ENCODE assay signal across 17 mouse cellular contexts in genomic region chr17:47055121-47055520, GRCm38 (mm10). TPM values are rescaled to one million over a fixed set of nuclear protein-coding genes. Genes with fewer than 3 reads are reported as not detected.
DNase-seq lines count a peak whose midpoint lies in the region; ATAC-seq and TF ChIP-seq lines count a peak whose summit lies in the region.
"Had no signal": no experiment of that assay in that cellular context is flagged by ENCODE, and none has a peak within 500 bp of the region (broad histone marks: within the 10 kb centered on the region; RNA-seq: fewer than 3 reads in every experiment).

No protein-coding gene starts in this region.

- TF ChIP-seq POLR2A in kidney, adult 2 months (IDR thresholded peaks at IDR 0.05; ENCODE audit: low read depth, low read length): no peak
- TF ChIP-seq POLR2A in bone marrow, adult 2 months (IDR thresholded peaks at IDR 0.05; ENCODE audit: borderline replicate concordance, control insufficient read depth, low read depth, low read length): no peak

- no peak overlapping the region for H3K4me3 ChIP-seq in heart, embryonic 10.5 days
- H3K4me3 ChIP-seq in kidney, adult 2 months (ENCODE audit: insufficient read depth, low read depth, low read length): no peak overlapping the region
- H3K4me3 ChIP-seq in bone marrow, adult 2 months (replicated peaks; ENCODE audit: control insufficient read depth, low read depth, low read length): no peak overlapping the region
- H3K4me3 ChIP-seq in lung, embryonic 14.5 days (ENCODE audit: low read depth, low read length): no peak overlapping the region
- H3K4me3 ChIP-seq: embryonic facial prominence, embryonic 13.5 days; forebrain, embryonic 13.5 days; liver, embryonic 12.5 days; neural tube, embryonic 12.5 days had no signal

- H3K36me3 ChIP-seq in heart, embryonic 10.5 days: no peaks in the 10 kb centered on the region
- no peaks in the 10 kb centered on the region for H3K36me3 ChIP-seq in kidney, adult 2 months (ENCODE audit: control insufficient read depth, insufficient read depth, low read length)
- no peaks in the 10 kb centered on the region for H3K36me3 ChIP-seq in lung, embryonic 14.5 days (ENCODE audit: insufficient read depth)
- H3K36me3 ChIP-seq: embryonic facial prominence, embryonic 13.5 days; liver, embryonic 12.5 days; neural tube, embryonic 12.5 days had no signal

- peaks cover 3% of the 10 kb centered on the region; the same call in 1 of the 2 replicates for H3K9me3 ChIP-seq in heart, embryonic 10.5 days
- no peaks in the 10 kb centered on the region for H3K9me3 ChIP-seq in lung, embryonic 14.5 days (ENCODE audit: low read depth, low read length)

- no peaks in the 10 kb centered on the region for H3K27me3 ChIP-seq in heart, embryonic 10.5 days (ENCODE audit: insufficient read depth, poor library complexity, severe bottlenecking)
- no peaks in the 10 kb centered on the region for H3K27me3 ChIP-seq in kidney, adult 2 months (replicated peaks; ENCODE audit: control insufficient read depth, insufficient read depth, low read length)
- H3K27me3 ChIP-seq in lung, embryonic 14.5 days (ENCODE audit: insufficient read depth, low read length): no peaks in the 10 kb centered on the region
- H3K27me3 ChIP-seq: embryonic facial prominence, embryonic 13.5 days; forebrain, embryonic 13.5 days; liver, embryonic 12.5 days; neural tube, embryonic 12.5 days; Patski had no signal

- DNase-seq in heart, embryonic 10.5 days (ENCODE audit: low spot score): no peak
- DNase-seq in heart, postnatal 25 days (ENCODE audit: low spot score): no peak
- no peak for DNase-seq in kidney, adult 2 months
- no peak for DNase-seq in kidney, postnatal 36 days
- DNase-seq in lung, embryonic 14.5 days: peak; percentile 67
- no peak for DNase-seq in embryo, embryonic 11 days
- DNase-seq in cerebellum, postnatal 10 days: no peak
- DNase-seq: cerebellum, postnatal 25 days; layer of hippocampus, postnatal 36 days; thymus, postnatal 4 days had no signal

- H3K4me2 ChIP-seq in lung, embryonic 14.5 days: no peak overlapping the region
- H3K4me2 ChIP-seq: embryonic facial prominence, embryonic 13.5 days; forebrain, embryonic 13.5 days; liver, embryonic 12.5 days; neural tube, embryonic 12.5 days had no signal

- no peak for TF ChIP-seq CTCF in kidney, adult 2 months (conservative IDR thresholded peaks at IDR 0.05; ENCODE audit: insufficient read depth, insufficient read length, low read depth, low read length)
- TF ChIP-seq CTCF in bone marrow, adult 2 months (IDR thresholded peaks at IDR 0.05; ENCODE audit: control insufficient read depth, insufficient read depth, low read length): no peak
- TF ChIP-seq CTCF in lung, embryonic 14.5 days (IDR thresholded peaks at IDR 0.05; ENCODE audit: low read depth): no peak

- WGBS in heart, embryonic 10.5 days: 80% methylated on average over 7 of the region's 7 CpGs
- WGBS in kidney, adult 2 months: 79% methylated on average over 7 of the region's 7 CpGs
- 80% methylated on average over 7 of the region's 7 CpGs for WGBS in bone marrow, adult 2 months
- 64% methylated on average over 7 of the region's 7 CpGs for WGBS in lung, embryonic 14.5 days

- peaks cover 3% of the 10 kb centered on the region; the same call in 1 of the 2 replicates for H3K4me1 ChIP-seq in heart, embryonic 10.5 days
- H3K4me1 ChIP-seq in kidney, adult 2 months (ENCODE audit: control insufficient read depth, insufficient read depth, low read length): peaks cover 9% of the 10 kb centered on the region
- H3K4me1 ChIP-seq in bone marrow, adult 2 months (ENCODE audit: control insufficient read depth, insufficient read depth, low read length): no peaks in the 10 kb centered on the region; the same call in 1 of the 2 replicates
- H3K4me1 ChIP-seq in lung, embryonic 14.5 days (ENCODE audit: insufficient read depth): peaks cover 3% of the 10 kb centered on the region; the same call in 1 of the 2 replicates
- H3K4me1 ChIP-seq: forebrain, embryonic 13.5 days; neural tube, embryonic 12.5 days had no signal

- intact Hi-C loops in heart, postnatal 25 days (cut with DNase I): no loop called here

- peak; percentile 35; the same call in 1 of the 2 replicates for ATAC-seq in lung, embryonic 14.5 days (ENCODE audit: insufficient read depth)
- ATAC-seq: forebrain, embryonic 13.5 days; inflammation-experienced regulatory T-cells, adult 6 months; liver, embryonic 12.5 days; Patski had no signal

- 0 out of 2 replicates have a peak overlapping the region, but pooled peaks have one; percentile 3 for H3K27ac ChIP-seq in heart, embryonic 10.5 days
- H3K27ac ChIP-seq in kidney, adult 2 months (ENCODE audit: insufficient read depth, low read depth, low read length): peak overlapping the region; percentile 39; the same call in 1 of the 2 replicates
- H3K27ac ChIP-seq in bone marrow, adult 2 months (ENCODE audit: control insufficient read depth, insufficient read depth, low read depth, low read length, poor library complexity): peak overlapping the region; percentile 20; the same call in 1 of the 2 replicates
- H3K27ac ChIP-seq in lung, embryonic 14.5 days (ENCODE audit: low read depth): peak overlapping the region; percentile 82
- H3K27ac ChIP-seq: embryonic facial prominence, embryonic 13.5 days; forebrain, embryonic 13.5 days; liver, embryonic 12.5 days; neural tube, embryonic 12.5 days had no signal

- H3K9ac ChIP-seq in lung, embryonic 14.5 days: no peak overlapping the region
- H3K9ac ChIP-seq: embryonic facial prominence, embryonic 13.5 days; forebrain, embryonic 13.5 days; liver, embryonic 12.5 days; neural tube, embryonic 12.5 days had no signal

RNA-seq across cellular contexts. Expression of gene Ubr2, which starts 44.8 kb away (rescaled TPM):
- polyA plus RNA-seq in heart, embryonic 10.5 days (2016; fragmentation: Nextera tagmentation; extraction: Ambion mirVana): 17.2 and 17.7 TPM in 2 replicates
- total RNA-seq in heart, postnatal 25 days (2021): 10 to 100 TPM; 65.7 to 73.5 TPM
- polyA plus RNA-seq in kidney, adult 2 months (2012; rRNA removed): 25.3 and 27.2 TPM in 2 replicates
- polyA plus RNA-seq in bone marrow, adult 2 months (2011; ENCODE audit: insufficient read depth, insufficient read length, low replicate concordance, missing spikeins): 21.7 and 49.0 TPM in 2 replicates
- polyA plus RNA-seq in lung, embryonic 14.5 days (2014; fragmentation: Nextera tagmentation; extraction: Ambion mirVana): 26.8 and 28.6 TPM in 2 replicates

Comparison
In these comparisons a context has a peak if more than half of its experiments do, and no peak if none do; other contexts are left out.
1. H3K27ac ChIP-seq: peak in every context shown above with its lines; median percentile 82 in lung, embryonic 14.5 days; 39 in kidney, adult 2 months; 20 in bone marrow, adult 2 months; 3 in heart, embryonic 10.5 days.